Mouse (Mus musculus) intestine, embryonic 15.5 days (tissue): ENCODE measurements around the gene Tmem219. TPM values are rescaled to one million over a fixed set of nuclear protein-coding genes. Genes with fewer than 3 reads are reported as not detected.
"Not testable (repeated sequence)": the region's sequence is repeated elsewhere in the genome, so short reads cannot be mapped to it uniquely, and the experiment has no call there.

Experiments used
- ATAC-seq: fragments of 200-750 bp; cut with Nextera tagmentation; 2 replicates; pipeline ENCODE4 v1.8.0; 2017; ENCODE audit warnings: moderate TSS enrichment, moderate library complexity
- H3K27ac ChIP-seq: fragments of 300-500 bp; sonication (generic); 2 replicates; pipeline ENCODE4 v1.5.1; 2015; ENCODE audit warnings: mild to moderate bottlenecking, inconsistent platforms
- H3K27me3 ChIP-seq: fragments of 300-500 bp; sonication (generic); replicated peaks from 2 replicates; pipeline ENCODE4 v1.6.1; 2015; ENCODE audit warnings: inconsistent platforms
- H3K36me3 ChIP-seq: fragments of 300-500 bp; sonication (generic); 2 replicates; pipeline ENCODE4 v1.6.1; 2015; ENCODE audit warnings: inconsistent platforms
- H3K4me1 ChIP-seq: fragments of 300-500 bp; sonication (generic); replicated peaks from 2 replicates; pipeline ENCODE4 v1.6.1; 2015; ENCODE audit warnings: inconsistent platforms
- H3K4me2 ChIP-seq: fragments of 300-500 bp; sonication (generic); replicated peaks from 2 replicates; pipeline ENCODE4 v1.6.1; 2015; ENCODE audit warnings: mild to moderate bottlenecking, inconsistent platforms
- H3K4me3 ChIP-seq: fragments of 300-500 bp; sonication (generic); replicated peaks from 2 replicates; pipeline ENCODE4 v1.5.1; 2015; ENCODE audit warnings: inconsistent platforms
- H3K9ac ChIP-seq: fragments of 300-500 bp; sonication (generic); 2 replicates; pipeline ENCODE4 v1.6.1; 2015; ENCODE audit warnings: inconsistent platforms
- H3K9me3 ChIP-seq: fragments of 300-500 bp; sonication (generic); 2 replicates; pipeline ENCODE4 v1.6.1; 2016; ENCODE audit warnings: inconsistent platforms
- WGBS: fragments of 180-500 bp; shearing (Covaris S2); methylation state at CpG from one replicate; pipeline ENCODE4 v1.1.7; 2015; 5-methylcytosine and 5-hydroxymethylcytosine counted together
- polyA plus RNA-seq: library from polyadenylated mRNA; unstranded; fragments of >200 nt; fragmentation: Nextera tagmentation; extraction: Ambion mirVana; gene quantifications from 2 replicates; pipeline ENCODE4 v1.2.1, GENCODE M21; 2015

Gene Tmem219
- polyA plus RNA-seq, 1 experiment from 2014 or later: 27.8 TPM

DNA sequence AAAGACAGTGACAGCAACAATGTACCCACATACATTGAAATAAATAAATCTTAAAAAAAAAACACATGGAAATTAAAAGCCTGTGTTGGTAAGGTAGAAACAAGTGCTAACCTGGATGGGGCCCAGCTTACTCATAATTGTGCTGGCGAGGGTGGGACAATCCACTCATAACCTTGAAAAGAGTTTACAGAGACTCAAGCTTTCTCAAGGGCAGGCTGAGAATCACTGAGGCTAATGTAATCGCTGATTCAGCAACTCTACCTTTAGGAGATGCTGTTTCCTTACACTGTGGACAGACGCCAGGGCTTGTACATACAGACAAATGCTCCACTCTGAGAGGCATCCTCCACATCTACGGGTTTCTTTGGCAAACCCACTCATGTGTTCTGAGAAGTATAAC, 2.7 kb downstream of the Tmem219 start:
- no peak for ATAC-seq
- Histone ChIP-seq H3K4me2 (no peak overlapping the region), H3K27me3 (no peaks in the 10 kb centered on the region), H3K27ac (no peak overlapping the region), H3K4me1 (peaks cover 9% of the 10 kb centered on the region), H3K4me3 (no peak overlapping the region), H3K9me3 (no peaks in the 10 kb centered on the region), H3K9ac (no peak overlapping the region), H3K36me3 (no peaks in the 10 kb centered on the region)
- 72% methylated on average over 4 of the region's 4 CpGs for WGBS

DNA sequence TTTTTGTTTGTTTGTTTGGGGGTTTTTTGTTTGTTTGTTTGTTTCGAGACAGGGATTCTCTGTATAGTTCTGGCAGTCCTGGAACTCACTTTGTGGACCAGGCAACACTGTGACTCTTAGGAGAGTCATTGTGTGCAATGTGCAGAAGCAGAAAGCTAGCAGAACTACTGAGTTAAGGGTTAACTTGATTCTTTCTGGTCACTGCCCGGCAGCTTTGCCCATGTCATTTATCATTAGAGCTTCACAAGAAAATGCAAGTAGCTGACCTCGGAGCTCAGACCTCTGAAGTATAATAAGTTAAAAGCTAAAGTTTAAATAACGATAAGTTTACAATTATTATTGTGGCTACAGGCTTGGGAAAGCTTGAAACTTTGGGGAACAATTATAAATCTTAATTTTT, 4.4 kb downstream of the Tmem219 start:
- H3K4me2 ChIP-seq, H3K27ac ChIP-seq, ATAC-seq, H3K9me3 ChIP-seq, H3K36me3 ChIP-seq, H3K9ac ChIP-seq, H3K4me1 ChIP-seq, H3K4me3 ChIP-seq, H3K27me3 ChIP-seq: not testable (repeated sequence)
- 24% methylated on average over 4 of the region's 4 CpGs for WGBS

DNA sequence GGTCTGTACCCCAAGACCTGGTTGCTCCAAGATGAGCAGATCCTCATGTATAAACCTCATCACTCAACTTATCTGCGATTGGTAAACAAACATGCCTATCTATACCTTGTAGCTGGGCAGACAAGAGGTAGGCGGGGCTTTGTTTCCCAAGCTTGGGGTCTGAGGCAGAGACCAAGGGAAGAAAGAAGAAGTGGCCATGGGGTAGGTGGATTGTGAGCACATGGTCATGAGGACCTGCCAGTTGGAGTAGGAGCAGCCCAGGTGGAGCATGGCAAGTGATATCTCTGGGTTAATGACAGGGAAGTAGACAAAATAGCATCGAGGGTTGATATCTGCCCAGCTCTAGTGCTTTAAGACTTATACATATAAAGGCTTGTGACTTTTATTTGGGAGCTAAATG, 7.9 kb downstream of the Tmem219 start:
- H3K4me1 ChIP-seq: no peaks in the 10 kb centered on the region
- no peaks in the 10 kb centered on the region for H3K27me3 ChIP-seq
- H3K9me3 ChIP-seq: no peaks in the 10 kb centered on the region
- no peak overlapping the region for H3K9ac ChIP-seq
- H3K4me2 ChIP-seq: no peak overlapping the region
- no peak for ATAC-seq
- WGBS: 66% methylated on average over 3 of the region's 3 CpGs
- H3K27ac ChIP-seq: no peak overlapping the region
- H3K4me3 ChIP-seq: no peak overlapping the region
- H3K36me3 ChIP-seq: no peaks in the 10 kb centered on the region

DNA sequence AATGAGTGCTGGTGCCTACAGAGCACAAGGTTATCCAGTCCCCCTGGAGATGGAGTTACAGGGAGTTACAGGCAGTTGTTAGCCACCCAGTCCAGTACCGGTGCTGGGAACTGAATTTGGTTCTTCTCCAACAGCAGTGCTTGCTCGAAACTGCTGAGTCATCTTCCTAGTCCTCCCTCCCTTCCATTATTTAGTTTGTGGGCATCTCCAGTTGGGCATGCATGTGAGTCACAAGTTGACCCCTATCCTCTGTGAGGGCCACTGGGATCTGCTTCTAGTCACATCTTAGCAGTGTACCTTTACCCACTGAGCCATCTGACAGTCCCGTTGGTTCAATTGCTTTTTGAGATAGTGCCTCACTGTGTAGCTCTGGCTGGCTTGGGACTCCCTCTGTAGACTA, 17.1 kb downstream of the Tmem219 start:
- H3K36me3 ChIP-seq: no peaks in the 10 kb centered on the region
- H3K4me3 ChIP-seq: no peak overlapping the region
- no peak for ATAC-seq
- H3K9me3 ChIP-seq: no peaks in the 10 kb centered on the region
- 70% methylated on average over 3 of the region's 3 CpGs for WGBS
- no peaks in the 10 kb centered on the region for H3K4me1 ChIP-seq
- no peaks in the 10 kb centered on the region for H3K27me3 ChIP-seq
- H3K4me2 ChIP-seq: no peak overlapping the region
- no peak overlapping the region for H3K27ac ChIP-seq
- H3K9ac ChIP-seq: no peak overlapping the region

DNA sequence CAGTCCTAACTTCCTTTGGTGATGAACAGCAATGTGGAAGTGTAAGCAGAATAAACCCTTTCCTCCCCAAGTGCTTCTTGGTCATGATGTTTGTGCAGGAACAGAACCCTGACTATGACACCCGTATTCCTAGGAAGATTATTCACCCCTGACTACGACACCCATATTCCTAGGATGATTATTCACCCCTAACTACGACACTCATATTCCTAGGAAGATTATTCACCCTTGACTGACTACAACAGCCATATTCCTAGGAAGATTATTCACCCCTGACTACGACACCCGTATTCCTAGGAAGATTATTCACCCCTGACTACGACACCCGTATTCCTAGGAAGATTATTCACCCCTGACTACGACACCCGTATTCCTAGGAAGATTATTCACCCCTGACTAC, 22.9 kb downstream of the Tmem219 start:
- H3K9ac ChIP-seq, H3K36me3 ChIP-seq, ATAC-seq, H3K27ac ChIP-seq, H3K4me2 ChIP-seq, H3K4me3 ChIP-seq, H3K9me3 ChIP-seq, H3K27me3 ChIP-seq: not testable (repeated sequence)
- WGBS: 97% methylated on average over 7 of the region's 9 CpGs
- H3K4me1 ChIP-seq: peaks cover 14% of the 10 kb centered on the region

DNA sequence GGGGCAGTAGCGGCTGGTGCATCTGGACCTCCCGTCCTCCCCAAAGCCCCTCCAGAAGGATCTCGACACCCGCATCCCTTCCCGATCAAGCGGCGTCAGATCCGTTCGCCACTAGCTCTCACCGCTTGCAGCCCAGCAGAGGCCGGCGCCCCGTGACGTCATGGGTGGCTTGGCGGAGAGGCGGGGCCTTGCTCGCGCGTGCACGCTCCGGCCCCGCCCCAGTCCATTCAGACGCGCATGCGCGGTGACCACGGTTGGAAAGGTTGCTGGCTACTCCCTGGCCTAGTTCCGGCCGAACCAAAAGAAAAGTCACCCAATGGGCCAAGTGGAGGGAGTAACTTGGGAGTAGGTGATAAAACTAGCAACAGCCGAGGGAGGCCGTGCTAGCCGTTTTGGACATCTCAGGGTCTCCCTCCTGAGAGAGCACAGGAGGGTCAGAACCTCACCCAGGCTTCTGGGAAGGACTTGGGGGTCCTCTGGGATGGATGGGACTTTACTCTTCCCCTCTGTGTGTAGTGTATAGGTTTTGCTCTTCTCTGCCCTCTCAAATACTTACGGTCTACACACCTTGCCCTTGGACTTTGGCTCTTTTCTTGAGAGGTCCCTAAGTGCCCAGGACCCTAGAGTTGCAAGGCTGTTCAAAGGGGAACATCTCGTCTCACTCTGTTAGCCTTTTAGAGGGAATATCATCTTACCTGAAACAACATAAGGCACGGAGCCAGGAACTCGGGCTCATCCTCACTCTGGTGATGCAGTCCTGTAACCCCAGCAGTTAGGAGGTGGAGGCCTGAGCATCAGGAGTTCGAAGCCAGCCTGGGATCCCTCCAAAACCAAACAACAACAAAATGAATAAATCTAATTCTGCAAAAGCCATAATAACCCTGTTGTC, 24.4 kb downstream of the Tmem219 start:
- Histone ChIP-seq H3K9ac (peak overlapping the region; percentile 75), H3K4me3 (peak overlapping the region; percentile 70), H3K36me3 (no peaks in the 10 kb centered on the region), H3K4me1 (peaks cover 14% of the 10 kb centered on the region), H3K27ac (peak overlapping the region; percentile 62), H3K27me3 (no peaks in the 10 kb centered on the region), H3K4me2 (peak overlapping the region; percentile 81), H3K9me3 (no peaks in the 10 kb centered on the region)
- ATAC-seq: peak; percentile 99
- 10% methylated on average over 37 of the region's 37 CpGs for WGBS

DNA sequence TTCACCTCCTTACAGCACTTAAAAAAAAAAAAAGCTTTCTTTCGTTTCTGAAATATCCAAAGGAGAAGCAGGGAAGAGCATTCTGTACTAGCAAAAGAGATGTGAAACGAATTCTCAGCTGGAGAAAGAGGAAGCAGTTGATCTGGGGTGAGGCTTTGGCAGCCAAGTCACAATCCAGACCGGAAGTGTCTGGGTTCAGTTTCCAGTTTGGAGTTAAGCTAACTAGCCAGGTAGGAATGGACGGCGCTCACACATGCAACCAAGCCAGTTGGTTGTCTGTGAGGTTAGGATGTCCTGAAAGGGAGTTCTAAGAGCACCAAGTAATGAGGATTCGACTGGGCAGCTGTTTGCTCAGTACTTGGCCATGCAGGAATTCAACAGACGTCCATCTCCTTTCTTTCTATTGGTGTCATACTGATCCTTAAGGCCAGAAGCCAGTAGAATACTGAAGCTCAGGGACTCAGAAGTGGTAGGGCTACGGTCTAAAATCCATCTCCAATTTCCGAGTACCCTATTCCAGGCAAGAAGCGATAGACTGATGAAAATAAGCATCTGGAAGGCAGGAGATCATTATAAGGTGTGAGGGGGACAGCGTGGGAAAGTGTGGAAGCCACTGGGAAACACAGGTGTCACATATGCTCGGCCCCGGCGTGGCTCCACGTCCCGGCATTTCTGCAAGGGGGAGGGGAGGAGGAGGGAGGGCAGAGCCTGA, 25.2 kb downstream of the Tmem219 start:
- Histone ChIP-seq H3K36me3 (no peaks in the 10 kb centered on the region), H3K9me3 (no peaks in the 10 kb centered on the region), H3K4me3 (peak overlapping the region; percentile 70), H3K9ac (peak overlapping the region; percentile 75), H3K4me1 (peaks cover 14% of the 10 kb centered on the region), H3K27ac (peak overlapping the region; percentile 62), H3K4me2 (peak overlapping the region; percentile 81), H3K27me3 (no peaks in the 10 kb centered on the region)
- ATAC-seq: peak; percentile 81
- WGBS: 23% methylated on average over 16 of the region's 16 CpGs

DNA sequence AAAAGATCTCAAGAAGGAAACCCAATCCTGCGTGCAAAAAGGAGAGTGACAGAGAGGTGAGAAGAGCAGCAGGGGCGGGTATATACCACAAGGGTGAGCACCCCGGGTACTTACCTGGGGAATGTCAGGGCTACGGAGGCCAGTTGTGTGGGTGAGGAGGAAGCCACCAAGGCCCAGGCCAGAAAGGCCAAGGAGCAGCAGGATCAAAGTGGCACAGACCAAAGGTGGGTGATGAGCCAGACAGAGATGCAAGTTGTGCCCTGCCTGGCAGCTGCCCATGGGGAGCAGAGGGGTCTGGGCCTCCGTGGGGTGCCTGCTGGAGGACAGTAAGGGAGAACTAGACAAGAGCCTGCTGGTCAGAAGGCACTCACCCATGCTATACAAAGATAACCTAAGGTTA, 25.8 kb downstream of the Tmem219 start:
- 89% methylated on average over 5 of the region's 5 CpGs for WGBS
- no peaks in the 10 kb centered on the region for H3K9me3 ChIP-seq
- peak overlapping the region; percentile 81; the same call in 1 of the 2 replicates for H3K4me2 ChIP-seq
- no peaks in the 10 kb centered on the region for H3K27me3 ChIP-seq
- peaks cover 14% of the 10 kb centered on the region for H3K4me1 ChIP-seq
- 0 out of 2 replicates have a peak overlapping the region, but pooled peaks have one; percentile 29 for H3K27ac ChIP-seq
- H3K9ac ChIP-seq: no peak overlapping the region
- no peak overlapping the region for H3K4me3 ChIP-seq
- no peaks in the 10 kb centered on the region for H3K36me3 ChIP-seq
- no peak for ATAC-seq

DNA sequence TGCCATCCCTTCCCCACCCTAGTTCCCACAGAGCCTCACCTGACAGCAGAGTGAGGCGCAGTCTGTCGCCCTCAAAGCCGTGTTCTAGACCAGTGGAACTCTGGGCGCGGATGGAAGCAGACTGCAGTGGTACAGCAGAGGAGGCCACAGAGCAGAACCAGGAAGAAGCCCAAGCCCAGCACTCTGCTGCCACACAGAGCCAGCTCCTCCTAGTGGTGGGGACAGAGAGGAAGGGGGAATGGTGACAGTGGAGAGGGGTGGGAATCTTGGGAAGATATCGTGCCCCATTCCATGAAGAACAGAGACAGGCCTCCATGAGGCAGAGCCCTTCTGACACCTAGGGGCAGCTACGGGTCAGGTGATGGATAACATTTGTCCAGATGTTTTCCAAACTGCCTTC, 33.9 kb downstream of the Tmem219 start:
- Histone ChIP-seq H3K4me1 (no peaks in the 10 kb centered on the region), H3K9me3 (no peaks in the 10 kb centered on the region), H3K9ac (no peak overlapping the region), H3K36me3 (no peaks in the 10 kb centered on the region), H3K27me3 (no peaks in the 10 kb centered on the region), H3K4me2 (no peak overlapping the region), H3K4me3 (no peak overlapping the region), H3K27ac (no peak overlapping the region)
- WGBS: 51% methylated on average over 7 of the region's 7 CpGs
- no peak for ATAC-seq

DNA sequence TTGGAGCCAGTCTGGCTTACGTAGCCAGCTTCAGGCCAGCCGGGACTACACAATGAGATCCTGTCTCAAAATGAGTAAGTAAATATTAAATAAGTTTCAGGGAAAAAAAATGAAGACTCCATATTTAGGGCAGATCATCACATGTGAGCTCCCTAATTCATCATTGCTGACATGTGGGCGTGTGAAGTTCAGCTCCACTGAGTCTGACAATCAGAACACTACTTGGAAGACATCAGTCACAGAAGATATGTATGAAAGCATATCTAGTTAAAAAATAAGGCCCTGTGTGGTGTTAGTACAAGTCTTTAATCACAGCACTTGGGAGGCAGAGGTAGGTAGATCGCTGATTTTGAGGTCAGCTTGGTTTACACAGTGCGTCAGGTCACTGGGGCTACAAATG, 35.4 kb downstream of the Tmem219 start:
- no peak for ATAC-seq
- Histone ChIP-seq H3K36me3 (no peaks in the 10 kb centered on the region), H3K27ac (no peak overlapping the region), H3K9ac (no peak overlapping the region), H3K4me3 (no peak overlapping the region), H3K4me2 (no peak overlapping the region), H3K9me3 (no peaks in the 10 kb centered on the region), H3K27me3 (no peaks in the 10 kb centered on the region), H3K4me1 (peaks cover 6% of the 10 kb centered on the region)
- 76% methylated on average over 5 of the region's 5 CpGs for WGBS

DNA sequence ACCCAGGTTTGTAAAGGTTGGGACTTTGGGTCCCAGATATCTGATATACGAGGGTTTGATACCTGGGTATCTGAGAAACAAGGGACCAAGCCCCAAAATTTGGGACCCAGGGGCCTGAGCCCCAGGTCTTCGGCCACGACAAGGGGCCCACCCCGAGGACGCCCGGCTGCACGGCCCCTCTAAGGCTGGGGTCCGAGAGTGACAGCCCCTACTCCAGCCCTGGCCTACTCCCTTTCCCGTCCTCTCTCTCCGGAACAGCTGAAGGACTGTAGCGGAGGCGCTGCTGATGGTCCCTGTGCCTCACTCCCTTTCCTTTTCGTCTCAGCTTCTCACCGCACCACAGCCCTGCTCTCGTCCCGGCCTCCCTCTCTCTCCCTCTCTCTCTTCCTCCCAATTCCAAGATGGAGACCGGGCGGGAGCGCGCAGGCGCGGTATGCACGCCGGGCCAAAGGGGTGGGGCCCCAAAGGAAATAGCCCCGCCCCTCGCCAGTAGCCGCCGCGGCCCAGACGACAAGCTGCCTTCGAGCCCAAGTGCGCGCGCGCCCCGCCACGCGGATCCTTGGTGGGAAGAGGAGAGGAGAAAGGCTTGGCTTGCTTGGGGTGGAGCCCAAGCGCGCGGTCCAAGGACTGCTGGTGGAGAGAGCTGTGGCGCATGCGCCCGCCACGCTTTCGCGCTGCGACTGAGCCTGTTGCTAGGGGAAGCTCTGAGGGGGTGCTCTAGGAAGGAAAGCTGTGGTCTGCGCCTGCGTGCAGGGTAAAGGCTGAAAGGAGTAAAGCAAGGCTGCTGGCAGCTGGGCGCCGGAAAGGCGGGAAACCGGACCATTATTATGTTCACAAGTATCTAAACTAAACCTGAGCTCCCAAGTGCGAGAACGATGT, 38.2 kb downstream of the Tmem219 start, which contains the start of gene Taok2:
Gene Taok2, minus strand, starts transcription at position 418 of the 879 bp plus-strand sequence.
- H3K27me3 ChIP-seq: no peaks in the 10 kb centered on the region
- H3K27ac ChIP-seq: peak within 1 kb of the TSS; percentile 94
- ATAC-seq: peak; percentile 98
- peak within 1 kb of the TSS; percentile 74 for H3K4me3 ChIP-seq
- H3K4me1 ChIP-seq: peaks cover 17% of the 10 kb centered on the region
- H3K9ac ChIP-seq: peak within 1 kb of the TSS; percentile 82
- no peaks in the 10 kb centered on the region for H3K9me3 ChIP-seq
- peak within 1 kb of the TSS; percentile 97 for H3K4me2 ChIP-seq
- WGBS: under 1% methylated on average over 56 of the region's 56 CpGs
- peaks cover 11% of the 10 kb centered on the region for H3K36me3 ChIP-seq

DNA sequence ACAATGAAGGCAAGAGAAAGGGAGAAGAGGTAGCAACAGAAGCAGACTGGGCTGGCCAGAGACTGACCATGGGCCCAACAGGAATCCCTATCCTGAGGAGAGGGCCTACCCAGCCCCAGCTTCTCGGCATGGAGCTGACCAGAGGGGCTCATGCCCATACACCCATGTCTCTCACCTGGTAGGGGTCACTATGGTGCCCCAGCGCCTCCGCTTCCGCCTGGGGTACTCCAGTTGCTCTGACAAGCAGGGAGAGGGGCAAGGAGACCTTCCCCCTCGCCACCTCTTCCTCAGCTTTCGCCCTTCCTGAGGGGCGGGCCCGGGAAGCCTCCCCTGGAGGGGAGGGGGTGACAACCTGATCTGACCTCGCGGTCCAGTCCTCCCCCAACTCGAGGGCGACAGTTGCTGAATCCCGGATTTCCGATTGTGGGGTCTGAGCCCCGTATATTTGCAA, 39.0 kb downstream of the Tmem219 start:
- Histone ChIP-seq H3K9me3 (no peaks in the 10 kb centered on the region), H3K4me1 (peaks cover 17% of the 10 kb centered on the region), H3K36me3 (peaks cover 19% of the 10 kb centered on the region), H3K4me2 (peak overlapping the region; percentile 97), H3K4me3 (peak overlapping the region; percentile 74), H3K27ac (peak overlapping the region; percentile 94), H3K27me3 (no peaks in the 10 kb centered on the region), H3K9ac (peak overlapping the region; percentile 82)
- peak; percentile 6; the same call in 1 of the 2 replicates for ATAC-seq
- under 1% methylated on average over 15 of the region's 15 CpGs for WGBS
